Mouse (Mus musculus) urinary bladder, postnatal 4 days (tissue): Measurements from ENCODE around the gene Fxyd2.
A peak's percentile ranks its signal among the peaks of the same experiment; 100 is the strongest.

Experiments
- DNase-seq, 2 experiments: peaks; one replicate each; pipeline ENCODE4 v3.0.0; 2021 to 2022; ENCODE audit warnings: low spot score in 2 of 2

The Fxyd2 gene

DNA sequence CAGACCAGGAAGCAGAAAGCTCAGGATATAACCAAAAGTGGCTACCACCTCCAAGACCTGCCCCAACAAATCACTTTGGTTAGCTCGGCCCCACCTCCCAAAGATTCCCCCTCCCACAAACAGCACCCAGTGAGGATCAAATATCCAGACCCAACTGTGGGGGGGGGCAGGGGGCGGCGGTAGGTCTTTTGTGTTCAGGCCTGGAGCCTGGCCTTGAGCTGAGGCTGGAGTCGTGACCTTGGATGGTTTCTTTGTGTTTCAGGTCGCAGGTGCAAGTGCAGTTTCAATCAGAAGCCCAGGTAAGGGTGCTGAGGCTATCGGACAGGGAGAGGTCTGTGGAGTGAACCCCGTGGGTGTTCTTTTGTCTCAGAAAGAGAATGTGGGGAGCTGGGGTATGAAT is 8.2 kb upstream of the Fxyd2 start:
- DNase-seq, result no peak

DNA sequence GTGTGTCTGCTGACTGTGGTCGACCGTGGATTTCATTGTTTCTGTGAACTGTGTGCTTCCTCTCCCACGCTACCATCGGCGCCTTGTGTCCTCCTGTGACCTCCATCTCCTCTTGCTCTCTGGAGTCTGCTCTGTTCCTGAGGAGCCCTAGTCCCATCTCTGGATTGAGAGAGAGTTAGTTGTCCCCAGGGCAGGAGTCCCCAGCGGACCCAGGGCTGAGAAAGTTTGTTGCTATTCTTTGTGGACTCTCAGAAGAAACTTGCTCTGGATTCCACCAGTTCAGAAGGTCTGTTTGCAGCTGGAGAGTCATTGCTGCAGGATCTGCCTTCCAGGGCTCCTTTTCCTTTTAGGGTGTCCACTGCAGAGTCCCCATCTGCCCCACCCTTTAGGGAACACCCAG is 4.3 kb upstream of the Fxyd2 start:
- no peak for DNase-seq

DNA sequence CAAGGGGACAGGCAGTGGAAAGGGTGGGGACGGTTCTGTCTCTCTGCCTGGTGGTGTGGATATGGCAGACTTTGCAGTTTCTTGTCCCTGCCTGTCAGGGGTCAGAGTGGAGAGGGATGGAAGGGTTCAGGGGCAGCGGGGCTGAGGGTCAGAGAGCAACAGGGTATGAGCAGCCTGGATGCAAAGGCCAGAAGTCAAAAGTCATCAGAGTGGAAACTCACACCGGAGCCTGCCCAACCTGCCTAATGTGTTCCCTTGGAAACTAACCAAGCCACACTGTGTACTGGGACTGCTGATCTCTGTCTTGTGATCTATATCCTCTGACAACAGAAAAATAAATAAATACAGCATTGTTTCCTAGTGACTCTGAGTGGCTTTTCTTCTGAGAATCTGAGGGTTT is 3.7 kb upstream of the Fxyd2 start:
- no peak for DNase-seq

DNA sequence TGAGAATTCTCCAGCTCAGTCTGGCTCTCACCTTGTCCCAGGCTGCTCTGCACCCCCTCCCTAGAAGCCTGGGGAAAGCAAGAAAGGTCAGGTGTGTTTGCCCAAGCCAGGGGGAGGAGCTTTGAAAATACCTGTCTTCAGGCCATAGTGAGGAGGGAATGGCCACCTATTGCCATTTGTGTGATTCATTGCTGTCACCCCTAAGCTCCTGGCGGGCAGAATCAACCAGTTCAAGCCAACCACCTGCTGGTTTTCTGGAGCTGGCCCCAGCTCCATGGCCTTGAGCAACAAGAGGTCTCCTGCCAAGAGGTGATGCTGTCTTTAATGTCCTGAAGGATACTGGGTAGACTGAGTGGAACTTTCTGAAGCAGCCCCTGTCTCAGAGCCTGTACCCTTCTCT is 1.1 kb upstream of the Fxyd2 start:
- no peak for DNase-seq

DNA sequence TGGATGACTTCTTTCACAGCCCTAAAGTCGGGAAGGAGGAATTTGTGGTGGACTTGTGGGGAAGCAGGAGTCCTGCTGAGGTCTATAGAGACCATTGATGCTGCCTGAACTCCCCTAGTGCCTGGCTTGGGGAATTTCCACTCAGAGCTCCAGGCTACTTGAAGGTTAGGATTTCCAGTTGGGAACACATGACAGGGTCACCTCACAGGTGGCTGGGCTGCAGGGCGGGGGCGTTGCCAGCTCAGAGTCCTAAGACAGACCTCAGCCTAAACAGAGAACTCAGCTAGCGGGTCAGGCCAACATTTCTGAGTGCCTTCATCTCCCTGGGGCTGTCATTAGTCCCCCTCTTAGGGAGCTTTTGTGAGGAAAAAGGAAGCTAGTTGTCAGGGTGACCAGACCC is 2.4 kb downstream of the Fxyd2 start:
- DNase-seq, result no peak

DNA sequence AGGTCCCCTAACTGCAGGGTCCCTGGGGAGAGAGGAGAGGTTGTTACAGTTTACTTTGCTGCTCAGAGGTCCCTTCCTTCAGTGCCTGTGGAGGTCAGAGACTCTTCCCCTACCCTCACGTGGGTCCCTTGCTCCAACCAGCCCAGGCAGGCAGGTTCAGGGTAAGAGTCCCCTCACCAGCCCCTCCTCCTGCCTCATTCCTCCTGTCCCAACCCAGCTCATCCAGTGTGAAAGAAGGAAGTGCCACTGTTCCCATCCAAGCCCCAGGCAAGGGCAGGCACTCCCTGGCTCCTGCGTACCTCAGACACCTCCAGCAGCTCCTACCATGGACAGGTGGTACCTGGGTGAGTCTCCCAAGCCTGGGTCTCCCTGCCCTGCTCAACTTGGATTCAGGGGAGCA is 3.5 kb downstream of the Fxyd2 start:
- no peak for DNase-seq

DNA sequence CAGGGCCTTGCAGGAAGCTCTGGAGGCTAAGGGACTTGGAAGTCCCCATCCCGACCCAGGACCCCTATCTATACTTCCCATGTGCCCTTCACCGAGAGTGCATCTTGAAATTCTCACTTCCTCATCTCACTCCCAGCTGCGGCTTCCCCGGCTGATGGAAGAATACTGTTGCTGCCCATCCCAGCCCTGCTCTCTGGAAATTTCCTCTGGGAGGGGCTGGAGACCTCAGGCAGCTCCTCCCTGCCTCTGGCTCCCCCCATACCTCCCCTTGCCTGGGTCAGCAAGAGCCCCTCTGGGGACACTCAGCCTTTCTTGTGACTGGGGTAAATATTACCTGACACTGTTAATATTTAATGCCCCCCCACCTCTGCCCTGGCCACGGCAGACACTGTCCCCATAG is 6.2 kb downstream of the Fxyd2 start:
- DNase-seq, result no peak

DNA sequence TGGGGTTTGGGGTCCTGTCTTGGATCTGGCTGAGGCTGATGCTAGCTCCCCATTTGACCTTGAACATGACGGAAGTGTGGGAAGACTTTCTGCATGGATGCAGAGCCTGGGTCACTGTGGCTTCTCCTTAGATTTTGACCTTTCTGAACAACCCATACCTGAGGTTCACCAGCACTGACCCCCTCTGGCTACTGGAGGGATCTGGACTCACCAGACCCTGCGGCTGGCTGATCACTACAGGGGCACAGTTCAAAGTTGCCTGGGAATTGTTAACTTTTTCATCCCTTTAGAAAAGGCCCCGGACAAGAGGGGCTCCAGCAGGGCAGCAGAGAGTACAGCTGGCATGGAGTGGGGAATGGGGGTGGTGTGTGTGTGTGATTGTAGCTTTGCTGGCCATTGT is 7.3 kb downstream of the Fxyd2 start:
- no peak for DNase-seq

DNA sequence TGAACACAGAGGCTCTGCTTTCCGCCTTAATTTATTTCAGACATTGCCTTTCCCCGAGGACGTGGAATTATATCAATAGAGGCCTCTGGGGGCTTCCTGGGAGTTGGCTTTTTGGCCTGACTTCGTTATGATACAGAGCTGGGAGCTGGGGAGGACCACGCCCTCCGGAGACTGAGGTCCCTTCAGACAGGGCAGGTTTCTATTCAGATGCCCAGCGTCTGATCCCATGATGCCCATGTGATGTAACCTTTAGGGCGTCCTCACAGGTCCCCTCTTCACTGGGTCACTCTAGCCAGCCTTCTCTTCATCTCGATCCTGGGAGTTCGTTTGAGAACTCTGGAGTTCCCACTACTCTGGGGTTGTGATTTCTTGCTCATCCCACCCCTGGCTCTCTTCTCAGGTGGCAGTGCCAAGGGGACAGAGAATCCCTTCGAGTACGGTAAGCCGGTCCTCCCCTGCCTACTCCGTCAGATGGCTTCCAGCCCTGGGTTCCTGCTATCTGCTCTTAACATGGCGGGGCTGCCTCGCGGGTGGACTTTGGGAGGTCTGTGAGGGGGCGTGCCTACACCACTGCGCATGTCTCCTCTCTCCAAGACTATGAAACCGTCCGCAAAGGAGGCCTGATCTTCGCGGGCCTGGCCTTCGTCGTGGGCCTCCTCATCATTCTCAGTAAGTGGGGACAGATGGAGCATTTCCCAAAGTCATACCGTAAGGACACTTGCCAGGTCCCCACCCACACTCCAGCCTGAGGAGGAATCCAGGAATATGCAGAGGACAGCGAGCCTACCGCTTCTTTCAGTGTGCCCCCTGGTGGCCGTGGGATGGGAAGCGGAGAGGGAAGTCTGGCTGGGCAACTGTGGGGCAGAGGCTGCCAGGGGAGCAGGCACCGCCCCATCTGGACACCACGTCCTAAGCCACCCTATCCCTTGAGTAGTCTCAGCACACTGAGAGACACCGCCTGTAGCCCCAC is 8.5 kb downstream of the Fxyd2 start:
- peak; percentile 65 to 82 for DNase-seq

DNA sequence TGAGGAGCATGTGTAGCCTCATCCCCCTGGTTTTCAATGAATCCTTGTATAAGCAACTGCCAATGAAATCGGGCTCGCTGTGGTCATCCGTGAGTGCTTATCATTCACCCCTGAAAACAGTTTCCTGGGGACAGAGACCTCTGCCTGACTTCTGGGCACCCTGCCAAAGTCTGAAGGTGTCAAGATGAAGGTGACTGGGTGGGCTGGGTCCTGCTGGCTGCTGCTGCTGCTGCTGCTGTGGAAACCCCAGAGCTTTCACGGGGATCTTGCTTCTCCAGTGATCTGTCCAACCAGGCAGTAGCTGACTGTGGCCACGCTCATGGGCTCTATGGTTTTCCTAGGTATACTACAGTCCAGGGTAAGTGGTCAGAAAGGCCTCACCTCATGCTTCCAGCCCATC is 10.7 kb downstream of the Fxyd2 start:
- no peak for DNase-seq

DNA sequence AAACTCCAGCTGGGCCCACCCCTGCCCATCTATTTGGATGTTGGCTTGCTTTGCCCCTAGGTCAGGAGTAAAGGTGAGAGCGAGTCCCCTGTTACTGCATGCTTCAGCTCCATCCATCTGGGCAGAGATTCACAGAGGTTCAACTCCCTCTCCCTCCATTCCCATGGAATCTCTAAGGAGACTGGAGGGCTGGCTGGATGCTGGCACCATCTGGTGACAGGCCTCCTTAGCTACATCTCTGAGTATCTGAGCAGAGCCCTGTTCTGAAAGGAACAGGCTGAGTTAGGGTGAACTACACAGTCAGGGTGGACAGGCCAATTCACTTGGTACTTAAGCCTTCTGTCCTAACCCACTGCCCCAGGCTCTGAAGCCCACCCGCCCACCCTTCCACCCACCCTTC is 11.1 kb downstream of the Fxyd2 start:
- DNase-seq, result no peak

DNA sequence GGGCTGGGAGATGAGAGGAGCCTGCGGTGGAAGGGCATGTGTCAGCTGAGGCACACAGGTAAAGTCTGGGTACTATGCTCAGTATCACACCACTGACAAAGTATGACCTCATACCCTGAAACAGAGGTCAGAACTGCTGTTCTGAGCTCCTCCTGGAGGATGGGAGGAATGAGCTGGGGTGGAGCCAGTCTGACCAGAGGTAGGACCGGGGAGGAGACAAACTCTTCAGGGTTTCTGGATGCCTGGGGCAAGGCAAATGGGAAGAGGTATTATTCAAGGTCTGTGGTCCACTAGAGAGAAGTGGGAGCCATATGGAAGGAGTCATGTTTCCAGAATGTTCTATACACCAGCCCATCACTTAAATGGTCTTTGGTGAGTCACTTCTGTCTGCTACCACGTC is 11.6 kb downstream of the Fxyd2 start:
- DNase-seq, result no peak

DNA sequence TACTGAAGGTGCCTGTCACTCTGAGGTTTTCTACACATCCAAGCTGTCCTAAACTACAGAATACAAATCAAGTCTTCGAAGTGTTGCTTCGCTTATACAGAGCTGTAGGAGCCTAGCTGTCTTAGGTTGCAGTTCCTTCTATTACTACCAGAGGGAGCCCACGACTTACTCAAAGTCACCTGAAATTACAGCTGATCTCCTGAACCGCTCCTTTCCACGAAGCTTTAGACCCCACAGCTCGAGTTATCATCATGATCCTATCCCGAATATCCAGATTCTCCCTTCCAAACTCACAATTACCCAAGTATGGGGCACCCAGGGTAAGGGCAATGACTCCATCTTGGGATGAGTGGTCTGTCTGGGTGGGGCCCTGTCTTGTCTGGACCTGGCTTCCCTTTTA is 12.3 kb downstream of the Fxyd2 start:
- no peak for DNase-seq

DNA sequence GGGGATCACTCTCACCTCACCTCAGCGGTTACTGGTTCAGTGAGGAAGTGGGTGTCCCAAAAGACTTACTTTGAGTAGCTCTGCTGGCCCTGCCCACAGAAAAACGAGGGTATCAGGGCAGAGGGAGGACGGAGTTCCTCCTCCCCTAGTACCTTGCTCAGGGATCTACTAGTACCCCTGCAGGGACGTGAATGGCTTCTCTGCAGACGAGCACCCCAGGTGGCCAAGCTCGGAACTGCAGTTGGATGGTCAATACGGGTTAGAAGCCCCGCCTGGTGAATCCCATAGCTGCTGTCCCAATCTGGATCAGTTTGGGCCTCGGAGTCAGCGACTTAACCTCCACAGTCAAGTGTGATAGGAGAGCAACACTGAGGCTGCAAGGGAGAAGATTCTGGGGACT is 12.8 kb downstream of the Fxyd2 start:
- peak; percentile 71 to 93 for DNase-seq

DNA sequence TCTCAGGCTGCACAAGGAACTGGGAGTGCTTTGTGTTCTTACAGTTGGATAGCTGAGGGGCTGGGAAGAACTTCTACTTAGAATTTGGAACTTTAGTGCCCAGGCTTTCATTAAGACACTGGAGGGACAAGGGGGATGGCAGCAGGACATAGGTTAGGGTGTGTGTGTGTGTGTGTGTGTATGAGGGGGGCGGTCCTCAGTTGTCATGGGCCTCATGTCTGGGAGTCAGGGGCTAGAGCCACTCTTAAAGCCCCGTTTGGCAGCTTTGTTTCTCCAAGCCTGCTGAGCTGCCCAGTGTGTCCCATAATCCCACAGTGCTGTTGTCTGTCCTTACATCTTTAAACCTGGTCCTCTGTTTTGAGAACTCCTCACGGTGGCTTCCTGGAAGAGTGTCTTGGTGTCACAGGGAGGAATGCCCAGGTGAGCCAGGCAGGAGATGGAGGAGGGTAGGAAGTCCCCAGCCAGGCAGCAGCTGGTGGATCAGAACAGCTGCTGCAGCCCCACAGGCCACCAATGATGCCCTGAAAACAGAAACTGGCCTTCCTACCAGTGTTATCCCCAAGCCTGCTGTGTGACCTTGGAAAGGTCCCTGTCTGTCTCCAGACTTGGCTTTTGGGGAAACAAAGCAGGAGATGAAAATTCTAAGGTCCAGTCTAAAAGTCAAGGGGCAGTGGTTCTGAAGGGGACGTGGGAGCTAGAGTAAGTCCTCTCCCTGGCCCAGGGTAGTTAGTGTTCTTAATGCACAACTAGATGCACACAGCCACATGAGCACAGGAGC is 13.4 kb downstream of the Fxyd2 start:
- DNase-seq, result no peak

DNA sequence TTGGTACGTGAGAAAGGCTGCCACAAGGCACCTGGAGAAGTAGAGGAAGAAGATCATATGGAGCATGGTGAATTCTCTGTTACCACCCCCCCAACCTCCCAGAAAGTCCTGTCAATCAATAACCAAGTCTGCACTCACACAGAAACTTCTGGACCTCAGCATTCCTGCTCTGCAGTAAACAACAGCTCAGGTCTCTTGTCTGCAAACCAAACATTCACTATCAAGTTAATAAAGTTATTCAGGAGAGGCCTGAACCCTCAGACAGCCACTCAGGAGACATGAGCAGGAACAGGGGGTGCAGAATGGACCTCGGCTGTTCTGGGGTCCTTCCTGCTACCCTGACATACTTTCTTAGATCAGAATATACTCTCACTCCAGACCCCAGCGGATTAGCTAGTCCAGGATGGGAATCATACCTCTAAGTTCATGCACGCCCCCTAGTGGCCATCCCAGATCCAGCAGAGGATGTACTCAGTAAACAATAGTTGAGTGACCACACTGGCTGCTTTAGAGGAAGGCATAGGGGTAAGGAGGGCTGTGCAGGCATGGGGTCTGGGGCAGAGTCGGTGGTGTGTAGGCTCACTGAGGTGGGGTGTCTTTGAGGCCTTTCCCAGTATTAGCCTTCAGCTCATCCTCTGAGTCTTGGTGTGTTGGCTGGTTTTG is 14.1 kb downstream of the Fxyd2 start:
- no peak for DNase-seq

DNA sequence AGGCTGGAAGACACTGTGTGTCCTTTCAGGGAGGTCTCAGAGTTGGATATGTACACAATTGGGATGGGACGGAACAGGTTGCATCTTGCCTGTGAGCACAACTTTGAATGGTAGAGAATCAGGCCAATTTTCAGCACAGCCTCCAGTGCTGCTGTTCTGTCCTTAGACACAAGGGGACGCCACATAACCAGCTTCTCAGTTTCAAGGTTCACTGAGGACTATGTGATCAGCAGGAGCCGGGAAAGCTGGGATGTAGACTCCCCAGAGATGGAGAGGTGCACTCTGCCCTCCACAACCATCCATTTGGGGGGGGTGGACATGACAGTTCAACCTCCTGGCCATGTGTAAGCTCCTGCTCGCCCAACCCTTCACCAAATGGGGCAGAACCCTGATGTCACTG is 16.4 kb downstream of the Fxyd2 start:
- DNase-seq, result peak in 1 of 2 experiments; percentile 37

DNA sequence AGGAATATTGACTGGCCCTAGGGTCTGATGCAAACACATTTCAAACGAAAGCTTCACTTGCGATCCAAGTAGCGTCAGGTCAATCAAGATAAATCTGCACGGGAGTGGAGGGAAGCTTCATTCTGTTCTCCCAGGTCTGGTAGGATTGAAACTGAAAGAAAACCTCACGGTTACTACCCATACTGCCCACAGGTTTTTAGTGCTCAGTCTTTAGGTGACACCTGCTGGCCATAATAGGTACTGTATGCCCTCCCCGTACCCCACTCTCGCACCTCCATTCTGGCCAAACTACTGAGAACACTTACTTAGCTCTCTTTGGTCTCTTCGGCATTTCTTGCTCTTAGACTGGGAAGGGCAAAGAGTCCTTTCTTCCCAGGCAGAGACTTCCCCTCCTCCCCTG is 17.8 kb downstream of the Fxyd2 start:
- DNase-seq, result no peak

DNA sequence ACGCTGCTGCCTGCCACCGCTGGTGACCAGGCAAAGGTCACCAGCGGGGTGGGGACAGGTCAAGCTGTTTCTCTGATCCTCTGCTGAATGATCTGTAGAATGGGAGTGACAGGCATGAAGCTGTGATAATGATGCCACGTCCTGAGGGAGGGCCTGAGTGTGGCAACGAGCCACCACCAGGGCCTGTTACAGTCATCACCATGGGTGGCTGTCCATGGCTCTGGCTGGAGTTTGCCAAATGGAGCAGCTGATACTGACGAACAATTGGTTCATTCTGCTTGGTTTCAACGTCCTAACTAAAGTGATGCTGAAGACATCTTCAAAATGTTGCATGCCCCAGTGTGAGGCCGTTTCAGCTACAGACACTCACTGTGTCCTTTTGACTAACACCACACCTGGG is 18.8 kb downstream of the Fxyd2 start:
- no peak for DNase-seq

DNA sequence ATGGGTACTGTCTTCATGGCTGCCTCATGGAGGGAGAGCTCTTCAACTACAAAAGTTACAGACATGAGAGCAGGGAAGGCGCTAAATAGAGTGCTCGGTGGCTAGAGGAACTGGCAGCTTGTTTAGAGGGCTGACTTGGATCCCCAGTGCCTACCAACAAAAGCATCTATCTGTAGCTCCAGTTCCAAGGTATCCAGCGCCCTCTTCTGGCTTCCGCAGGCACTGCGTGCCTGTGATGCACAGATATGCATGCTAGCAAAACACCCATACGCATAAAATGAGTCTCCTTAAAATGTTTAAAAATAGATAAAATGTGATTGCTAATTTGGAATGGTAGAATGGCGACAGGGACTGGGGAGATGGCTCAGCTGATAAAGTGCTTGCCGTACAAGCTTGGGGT is 21.7 kb downstream of the Fxyd2 start:
- DNase-seq, result no peak

DNA sequence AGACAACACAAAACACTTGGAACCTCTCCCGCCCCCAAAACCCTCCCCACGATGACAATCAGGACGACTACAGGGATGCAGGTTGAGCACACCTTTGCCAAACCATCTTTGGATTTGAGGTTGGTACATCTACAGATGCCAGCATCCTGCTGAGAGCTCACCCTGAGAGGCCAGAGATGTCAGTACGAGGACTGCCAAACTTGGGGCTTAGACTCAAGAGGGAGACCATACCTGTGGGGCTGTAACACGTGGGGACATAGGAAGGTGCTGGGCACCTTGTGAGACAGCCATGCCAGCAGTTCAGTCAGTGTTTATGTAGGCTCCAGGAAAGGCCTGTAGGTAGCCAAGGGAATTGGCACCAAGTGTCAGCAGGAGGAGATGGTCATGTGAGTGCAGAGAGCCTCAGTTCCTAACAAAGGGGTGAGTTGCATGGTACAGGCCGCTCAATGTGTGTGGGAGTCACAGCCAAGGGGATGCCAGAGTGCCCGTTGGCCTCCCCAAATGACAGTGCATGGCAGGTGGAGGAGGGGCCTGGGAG is 23.4 kb downstream of the Fxyd2 start:
- DNase-seq, result no peak

DNA sequence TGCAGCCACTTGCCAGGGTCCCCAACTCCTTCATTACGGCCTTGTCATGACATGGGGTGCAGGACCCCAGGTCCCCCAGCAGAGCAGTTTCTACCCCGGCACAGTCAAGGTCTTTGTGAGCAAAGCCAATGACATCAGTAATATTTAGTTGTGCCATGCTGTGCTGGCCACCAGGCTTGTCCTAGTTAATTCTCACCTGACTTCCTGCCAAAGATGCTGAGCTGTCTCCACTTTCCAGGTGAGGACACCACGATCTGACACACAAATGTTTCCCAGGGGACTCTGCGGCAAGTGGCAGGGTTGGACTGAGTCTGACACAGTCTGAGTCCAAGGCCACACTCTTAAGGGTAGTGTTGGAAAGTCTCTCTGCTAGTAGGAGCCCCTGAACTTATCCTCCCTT is 27.0 kb downstream of the Fxyd2 start, which contains the start of gene Dscaml1:
Gene Dscaml1, plus strand, starts transcription at position 173 of the 400 bp plus-strand sequence.
- DNase-seq, result no peak
